Mouse (Mus musculus) granulocyte monocyte progenitor cell, adult 5-6 weeks (primary cell): ENCODE data around the gene Sox2. TPM values are rescaled to one million over a fixed set of nuclear protein-coding genes. Genes with fewer than 3 reads are reported as not detected.

Source experiments
- ATAC-seq: replicated peaks from 2 replicates; pipeline ENCODE4 v1.8.0; 2016; ENCODE audit warnings: mild to moderate bottlenecking, moderate TSS enrichment, inconsistent platforms; ENCODE audit not compliant: poor library complexity, severe bottlenecking
- total RNA-seq, 2 experiments: library from RNA; stranded (forward) in 1 of 2; stranded (reverse) in 1 of 2; fragments of 200-712, 200-1000 nt in 1 of 2; fragments of >200 nt in 1 of 2; fragmentation: Nextera tagmentation in 1 of 2; gene quantifications; 2 replicates each; pipeline ENCODE4 v1.2.3; 2014 to 2017

Sox2 gene
- total RNA-seq, 2 experiments from 2014 or later: not detected

- ATAC-seq: no peak
These were observed 29.7 kb downstream of the Sox2 start for GRCm38 (mm10) chr3:34679921-34680320.

DNA sequence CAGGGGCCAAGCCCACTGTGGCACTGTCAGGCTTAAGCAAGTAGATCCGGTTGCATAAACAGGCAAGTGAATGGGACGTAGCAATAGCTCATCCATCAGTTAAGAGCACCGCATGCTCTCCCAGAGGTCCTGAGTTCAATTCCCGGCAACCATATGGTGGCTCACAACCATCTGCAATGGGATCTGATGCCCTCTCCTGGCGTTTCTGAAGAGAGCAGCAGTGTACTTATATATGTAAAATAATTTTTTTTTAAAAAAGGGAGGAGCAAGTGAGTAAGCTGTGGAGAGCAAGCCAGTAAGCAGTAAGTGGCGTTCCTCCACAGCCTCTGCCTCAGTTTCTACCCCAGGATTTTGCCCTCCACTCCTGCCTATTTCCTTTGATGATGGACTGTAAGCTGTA is 37.9 kb downstream of the Sox2 start:
- ATAC-seq: no peak

GRCm38 (mm10) chr3:34691703-34692393 is 41.6 kb downstream of the Sox2 start:
- no peak for ATAC-seq

GRCm38 (mm10) chr3:34692394-34692745 is 42.2 kb downstream of the Sox2 start:
- no peak for ATAC-seq
